Mouse (Mus musculus) heart, adult 2 months (tissue): ENCODE measurements around the gene Cntd1.

ENCODE experiments used
- CTCF ChIP-seq: fragments of 200-600 bp; IDR thresholded peaks from 2 replicates; pipeline ENCODE4 v1.8.1; 2022; ENCODE audit warnings: antibody characterized with exemption, mild to moderate bottlenecking, moderate library complexity
- EP300 ChIP-seq: fragments of 200-500 bp; IDR thresholded peaks from 2 replicates; pipeline ENCODE4 v1.6.1; 2011; ENCODE audit warnings: low read depth, low read length, control low read depth; ENCODE audit not compliant: insufficient read depth
- POLR2A ChIP-seq: fragments of 200-500 bp; IDR thresholded peaks from 2 replicates; pipeline ENCODE4 v1.6.1; 2011; ENCODE audit warnings: mild to moderate bottlenecking, low read depth, low read length, control low read depth; ENCODE audit not compliant: insufficient read depth

- TF ChIP-seq POLR2A (no peak; the same call in 1 of the 2 replicates), CTCF (no peak), EP300 (peak; percentile 31)
Measured at GRCm38 (mm10) chr11:101255826-101256775, 22.7 kb upstream of the Cntd1 start.
